Mouse (Mus musculus) embryonic facial prominence, embryonic 13.5 days (tissue): ENCODE results near the gene Cilp2. TPM values are rescaled to one million over a fixed set of nuclear protein-coding genes. Genes with fewer than 3 reads are reported as not detected.

Experiments
- ATAC-seq: fragments of 200-750 bp; cut with Nextera tagmentation; 2 replicates; pipeline ENCODE4 v1.8.0; 2017; ENCODE audit warnings: low read depth; ENCODE audit not compliant: insufficient number of reproducible peaks, insufficient read depth, low FRiP score, low TSS enrichment
- H3K27ac ChIP-seq: fragments of 300-500 bp; sonication (generic); 2 replicates; pipeline ENCODE4 v1.5.1; 2015; ENCODE audit warnings: moderate library complexity, mild to moderate bottlenecking, inconsistent platforms
- H3K27me3 ChIP-seq: fragments of 300-500 bp; sonication (generic); 2 replicates; pipeline ENCODE4 v1.6.1; 2015; ENCODE audit warnings: mild to moderate bottlenecking, inconsistent platforms
- H3K36me3 ChIP-seq: fragments of 300-500 bp; sonication (generic); 2 replicates; pipeline ENCODE4 v1.6.1; 2015; ENCODE audit warnings: mild to moderate bottlenecking, inconsistent platforms
- H3K4me1 ChIP-seq: fragments of 300-500 bp; sonication (generic); 2 replicates; pipeline ENCODE4 v1.6.1; 2015; ENCODE audit warnings: inconsistent platforms
- H3K4me2 ChIP-seq: fragments of 300-500 bp; sonication (generic); 2 replicates; pipeline ENCODE4 v1.6.1; 2015; ENCODE audit warnings: moderate library complexity, mild to moderate bottlenecking, inconsistent platforms
- H3K4me3 ChIP-seq: fragments of 300-500 bp; sonication (generic); 2 replicates; pipeline ENCODE4 v1.5.1; 2015; ENCODE audit warnings: mild to moderate bottlenecking, inconsistent platforms
- H3K9ac ChIP-seq: fragments of 300-500 bp; sonication (generic); 2 replicates; pipeline ENCODE4 v1.6.1; 2015; ENCODE audit warnings: mild to moderate bottlenecking, inconsistent platforms
- H3K9me3 ChIP-seq: fragments of 300-500 bp; sonication (generic); 2 replicates; pipeline ENCODE4 v1.6.1; 2016; ENCODE audit warnings: inconsistent platforms
- WGBS: fragments of 180-500 bp; shearing (Covaris S2); methylation state at CpG from one replicate; pipeline ENCODE4 v1.1.7; 2015; ENCODE audit warnings: mixed read lengths; 5-methylcytosine and 5-hydroxymethylcytosine counted together
- polyA plus RNA-seq: library from polyadenylated mRNA; unstranded; fragments of >200 nt; fragmentation: Nextera tagmentation; extraction: Ambion mirVana; gene quantifications from 2 replicates; pipeline ENCODE4 v1.2.1, GENCODE M21; 2015

Gene Cilp2
- polyA plus RNA-seq, 1 experiment from 2014 or later = 0.96 TPM

DNA sequence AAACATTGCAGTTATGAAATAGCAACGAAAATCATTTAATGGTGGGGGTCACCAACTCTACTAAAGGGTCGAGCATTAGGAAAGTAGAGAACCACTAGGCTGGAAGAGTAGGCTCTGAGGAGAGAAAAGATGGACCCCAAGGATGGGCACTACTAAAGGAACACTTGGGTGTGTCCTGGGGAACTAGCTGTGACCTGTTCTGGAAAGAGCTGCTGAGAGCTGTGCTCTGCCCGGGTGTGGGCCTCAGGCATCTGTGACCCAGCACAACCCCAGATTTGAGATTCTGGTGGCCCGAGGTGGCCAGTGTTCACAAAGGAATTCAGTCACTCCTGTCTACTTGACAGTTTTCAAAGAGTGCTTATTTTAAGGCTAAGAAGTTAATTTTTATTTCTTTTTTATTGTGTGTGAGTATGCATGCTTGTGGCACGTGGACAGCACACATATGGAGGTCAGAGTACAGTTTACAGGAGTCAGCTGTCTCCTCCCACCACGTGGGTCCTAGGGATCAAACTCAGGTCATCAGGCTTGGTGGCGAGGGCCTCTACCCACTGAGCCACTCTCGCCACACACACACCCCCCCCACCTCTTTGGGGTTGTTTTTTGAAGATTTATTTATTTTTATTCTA lies 50.3 kb downstream of the Cilp2 start:
- Histone ChIP-seq H3K9me3 (no peaks in the 10 kb centered on the region), H3K27ac (no peak overlapping the region), H3K36me3 (no peaks in the 10 kb centered on the region), H3K4me2 (no peak overlapping the region), H3K9ac (no peak overlapping the region), H3K4me3 (no peak overlapping the region), H3K27me3 (no peaks in the 10 kb centered on the region), H3K4me1 (peaks cover 8% of the 10 kb centered on the region)
- ATAC-seq = no peak
- WGBS = 71% methylated on average over 8 of the region's 8 CpGs

DNA sequence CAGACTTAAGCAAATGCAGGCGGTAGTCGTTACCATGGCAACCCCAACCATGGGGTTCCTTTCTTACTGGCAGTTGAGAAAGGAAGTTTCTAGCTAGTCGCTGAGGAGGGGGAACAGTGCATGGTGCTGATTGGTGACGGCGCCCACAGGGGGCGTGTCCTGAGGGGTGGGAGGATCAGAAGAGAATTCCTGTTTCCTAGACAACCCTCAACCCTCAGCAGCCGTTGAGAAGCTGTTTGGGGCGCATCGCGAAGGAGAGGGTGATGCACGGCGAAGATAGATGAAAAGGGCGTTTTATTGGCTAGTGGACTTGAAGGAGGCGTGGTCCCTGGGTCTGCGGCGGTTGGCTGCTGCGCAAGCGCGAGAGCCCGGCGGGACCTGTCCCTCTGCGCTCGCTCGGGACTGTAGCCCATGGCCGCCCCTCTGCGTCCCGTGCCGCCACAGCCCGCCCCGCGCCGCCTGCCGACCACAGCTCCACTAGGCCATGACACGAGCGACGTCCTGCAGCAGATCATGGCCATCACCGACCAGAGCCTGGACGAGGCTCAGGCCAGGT lies 55.1 kb downstream of the Cilp2 start, which contains the start of gene Pbx4:
Gene Pbx4 (plus strand): TSS at position 194 of the 556 bp plus-strand sequence.
- WGBS = under 1% methylated on average over 38 of the region's 38 CpGs
- H3K36me3 ChIP-seq = peaks cover 21% of the 10 kb centered on the region
- H3K4me1 ChIP-seq = peaks cover 12% of the 10 kb centered on the region
- peak within 1 kb of the TSS; percentile 65 for H3K4me3 ChIP-seq
- ATAC-seq = peak; percentile 97
- H3K4me2 ChIP-seq = peak within 1 kb of the TSS; percentile 94
- no peaks in the 10 kb centered on the region for H3K27me3 ChIP-seq
- no peaks in the 10 kb centered on the region for H3K9me3 ChIP-seq
- H3K9ac ChIP-seq = peak within 1 kb of the TSS; percentile 74
- peak within 1 kb of the TSS; percentile 22 for H3K27ac ChIP-seq

Other genes starting within 250 kb of the Cilp2 start
- gene Zfp964, start 233.2 kb downstream of the Cilp2 start, polyA plus RNA-seq = 2.6 and 3.8 TPM in 2 replicates
- 31.0 and 32.6 TPM in 2 replicates for gene Zfp869, start 177.0 kb downstream of the Cilp2 start, polyA plus RNA-seq
- 6.9 and 8.9 TPM in 2 replicates for gene Zfp963, start 137.7 kb downstream of the Cilp2 start, polyA plus RNA-seq
- gene Gm20422, start 112.8 kb downstream of the Cilp2 start, polyA plus RNA-seq = not detected in 2 replicates
- 46.5 and 48.1 TPM in 2 replicates for gene Atp13a1, start 96.5 kb downstream of the Cilp2 start, polyA plus RNA-seq
- 39.4 and 41.6 TPM in 2 replicates for gene Zfp866, start 96.5 kb downstream of the Cilp2 start, polyA plus RNA-seq
- 10.3 and 11.0 TPM in 2 replicates for gene Gmip, start 79.0 kb downstream of the Cilp2 start, polyA plus RNA-seq
- gene Lpar2, start 65.3 kb downstream of the Cilp2 start, polyA plus RNA-seq = 0.55 and 0.58 TPM in 2 replicates
- 8.7 and 9.7 TPM in 2 replicates for gene Pbx4, start 55.2 kb downstream of the Cilp2 start, polyA plus RNA-seq
- gene Tssk6, start 14.5 kb upstream of the Cilp2 start, polyA plus RNA-seq = 4.5 and 4.7 TPM in 2 replicates
- gene Ndufa13, start 14.9 kb upstream of the Cilp2 start, polyA plus RNA-seq = 178 and 184 TPM in 2 replicates
- gene Yjefn3, start 15.0 kb upstream of the Cilp2 start, polyA plus RNA-seq = 3.6 TPM in 2 replicates
- gene Gatad2a, start 108.7 kb upstream of the Cilp2 start, polyA plus RNA-seq = 35.5 and 35.6 TPM in 2 replicates
- 60.3 and 63.7 TPM in 2 replicates for gene Mau2, start 155.0 kb upstream of the Cilp2 start, polyA plus RNA-seq
- 51.1 and 56.5 TPM in 2 replicates for gene Sugp1, start 155.1 kb upstream of the Cilp2 start, polyA plus RNA-seq
- 0.76 and 1.9 TPM in 2 replicates for gene Tm6sf2, start 185.2 kb upstream of the Cilp2 start, polyA plus RNA-seq
- gene Hapln4, start 195.8 kb upstream of the Cilp2 start, polyA plus RNA-seq = 0.21 TPM in 1 of 2 replicates, not detected in the other
- gene Ncan, start 233.2 kb upstream of the Cilp2 start, polyA plus RNA-seq = 1.4 and 2.0 TPM in 2 replicates
- gene Nr2c2ap, start 243.6 kb upstream of the Cilp2 start, polyA plus RNA-seq = 26.7 and 28.4 TPM in 2 replicates